Mouse (Mus musculus): ENCODE data around the gene Bmt2.

GRCm38 (mm10) chr6:13696882-13697281 lies 19.1 kb upstream of the Bmt2 start:
- TF ChIP-seq CTCF (IDR thresholded peaks at IDR 0.05; ENCODE audit: control insufficient read depth, insufficient read depth, insufficient replicate concordance, low read depth, low read length) = no peak
- TF ChIP-seq POLR2A (IDR thresholded peaks at IDR 0.05; ENCODE audit: control insufficient read depth, low read depth, low read length) = no peak

Measured in testis, adult 2 months (tissue).